Mouse (Mus musculus) heart, embryonic 12.5 days (tissue): ENCODE data around the gene Gm266. TPM values are rescaled to one million over a fixed set of nuclear protein-coding genes. Genes with fewer than 3 reads are reported as not detected.
A peak's percentile ranks its signal among the peaks of the same experiment; 100 is the strongest.

Experiments used
- ATAC-seq: fragments of 200-750 bp; cut with Nextera tagmentation; 2 replicates; pipeline ENCODE4 v1.8.0; 2017; ENCODE audit warnings: moderate TSS enrichment, moderate library complexity; ENCODE audit not compliant: insufficient number of reproducible peaks, low FRiP score
- H3K27ac ChIP-seq: fragments of 300-500 bp; sonication (generic); 2 replicates; pipeline ENCODE4 v1.5.1; 2016; ENCODE audit warnings: mild to moderate bottlenecking, moderate library complexity; ENCODE audit not compliant: poor library complexity, severe bottlenecking
- H3K27me3 ChIP-seq: fragments of 300-500 bp; sonication (generic); replicated peaks from 2 replicates; pipeline ENCODE4 v1.6.1; 2016; ENCODE audit warnings: mild to moderate bottlenecking, moderate library complexity
- H3K36me3 ChIP-seq: fragments of 300-500 bp; sonication (generic); 2 replicates; pipeline ENCODE4 v1.6.1; 2016; ENCODE audit warnings: mild to moderate bottlenecking, moderate library complexity
- H3K4me1 ChIP-seq: fragments of 300-500 bp; sonication (generic); replicated peaks from 2 replicates; pipeline ENCODE4 v1.6.1; 2016; ENCODE audit warnings: mild to moderate bottlenecking
- H3K4me2 ChIP-seq: fragments of 300-500 bp; sonication (generic); 2 replicates; pipeline ENCODE4 v1.6.1; 2016; ENCODE audit warnings: mild to moderate bottlenecking, moderate library complexity
- H3K4me3 ChIP-seq: fragments of 300-500 bp; sonication (generic); 2 replicates; pipeline ENCODE4 v1.5.1; 2016; ENCODE audit warnings: mild to moderate bottlenecking
- H3K9ac ChIP-seq: fragments of 300-500 bp; sonication (generic); 2 replicates; pipeline ENCODE4 v1.6.1; 2016; ENCODE audit warnings: mild to moderate bottlenecking, moderate library complexity
- H3K9me3 ChIP-seq: fragments of 300-500 bp; sonication (generic); replicated peaks from 2 replicates; pipeline ENCODE4 v1.6.1; 2016; ENCODE audit warnings: mild to moderate bottlenecking, moderate library complexity
- WGBS: fragments of 180-500 bp; shearing (Covaris S2); methylation state at CpG from one replicate; pipeline ENCODE4 v1.1.7; 2016; 5-methylcytosine and 5-hydroxymethylcytosine counted together
- polyA plus RNA-seq: library from polyadenylated mRNA; unstranded; fragments of >200 nt; fragmentation: Nextera tagmentation; extraction: Ambion mirVana; gene quantifications from 2 replicates; pipeline ENCODE4 v1.2.1, GENCODE M21; 2016

Gm266 gene
- polyA plus RNA-seq, 1 experiment from 2014 or later = 2.1 TPM

- H3K27ac ChIP-seq = no peak overlapping the region
- H3K4me1 ChIP-seq = peaks cover 57% of the 10 kb centered on the region
- ATAC-seq = no peak
- peaks cover 94% of the 10 kb centered on the region for H3K27me3 ChIP-seq
- H3K4me3 ChIP-seq = peak overlapping the region; percentile 49
- WGBS = 36% methylated on average over 10 of the region's 10 CpGs
- H3K9me3 ChIP-seq = 0 out of 2 replicates have a peak, but pooled peaks cover 4% of the 10 kb centered on the region
- no peak overlapping the region for H3K9ac ChIP-seq
- no peaks in the 10 kb centered on the region for H3K36me3 ChIP-seq
- peak overlapping the region; percentile 78 for H3K4me2 ChIP-seq
These were observed 41.4 kb downstream of the Gm266 start for GRCm38 (mm10) chr12:111443921-111444831.

- H3K36me3 ChIP-seq = no peaks in the 10 kb centered on the region
- peak; percentile 61 for ATAC-seq
- peaks cover 48% of the 10 kb centered on the region for H3K4me1 ChIP-seq
- peak overlapping the region; percentile 78 for H3K4me2 ChIP-seq
- peak overlapping the region; percentile 54 for H3K9ac ChIP-seq
- 16% methylated on average over 15 of the region's 15 CpGs for WGBS
- no peak overlapping the region for H3K27ac ChIP-seq
- H3K4me3 ChIP-seq = peak overlapping the region; percentile 49
- H3K27me3 ChIP-seq = peaks cover 92% of the 10 kb centered on the region
- 0 out of 2 replicates have a peak, but pooled peaks cover 4% of the 10 kb centered on the region for H3K9me3 ChIP-seq
These were observed 42.4 kb downstream of the Gm266 start for GRCm38 (mm10) chr12:111443011-111443870.

GRCm38 (mm10) chr12:111442309-111443010 is 43.2 kb downstream of the Gm266 start, which contains the start of gene Tnfaip2:
Gene Tnfaip2 (plus strand): TSS chr12:111442469.
- 0 out of 2 replicates have a peak, but pooled peaks cover 4% of the 10 kb centered on the region for H3K9me3 ChIP-seq
- ATAC-seq = peak; percentile 89
- WGBS = under 1% methylated on average over 48 of the region's 48 CpGs
- peak within 1 kb of the TSS; percentile 49 for H3K4me3 ChIP-seq
- no peaks in the 10 kb centered on the region for H3K36me3 ChIP-seq
- peak within 1 kb of the TSS; percentile 54 for H3K9ac ChIP-seq
- peaks cover 92% of the 10 kb centered on the region for H3K27me3 ChIP-seq
- H3K4me1 ChIP-seq = peaks cover 43% of the 10 kb centered on the region
- H3K27ac ChIP-seq = no peak within 1 kb of the TSS
- H3K4me2 ChIP-seq = peak within 1 kb of the TSS; percentile 78

GRCm38 (mm10) chr12:111441523-111441922 is 44.1 kb downstream of the Gm266 start:
- no peaks in the 10 kb centered on the region for H3K36me3 ChIP-seq
- no peak overlapping the region for H3K4me2 ChIP-seq
- 0 out of 2 replicates have a peak, but pooled peaks cover 4% of the 10 kb centered on the region for H3K9me3 ChIP-seq
- peaks cover 92% of the 10 kb centered on the region for H3K27me3 ChIP-seq
- no peak overlapping the region for H3K9ac ChIP-seq
- H3K4me3 ChIP-seq = no peak overlapping the region
- WGBS = 63% methylated on average over 3 of the region's 3 CpGs
- ATAC-seq = no peak
- peaks cover 46% of the 10 kb centered on the region for H3K4me1 ChIP-seq
- H3K27ac ChIP-seq = no peak overlapping the region

- Histone ChIP-seq H3K27ac (no peak overlapping the region), H3K9me3 (0 out of 2 replicates have a peak, but pooled peaks cover 4% of the 10 kb centered on the region), H3K4me3 (no peak overlapping the region), H3K27me3 (peaks cover 90% of the 10 kb centered on the region), H3K4me2 (no peak overlapping the region), H3K9ac (no peak overlapping the region), H3K4me1 (peaks cover 48% of the 10 kb centered on the region), H3K36me3 (no peaks in the 10 kb centered on the region)
- ATAC-seq = no peak
- WGBS = 88% methylated on average over 9 of the region's 9 CpGs
These were observed 44.8 kb downstream of the Gm266 start for GRCm38 (mm10) chr12:111440701-111441373.

- Histone ChIP-seq H3K36me3 (no peaks in the 10 kb centered on the region), H3K4me3 (no peak overlapping the region), H3K9ac (no peak overlapping the region), H3K9me3 (0 out of 2 replicates have a peak, but pooled peaks cover 4% of the 10 kb centered on the region), H3K27me3 (peaks cover 79% of the 10 kb centered on the region), H3K4me1 (peaks cover 54% of the 10 kb centered on the region), H3K27ac (no peak overlapping the region), H3K4me2 (no peak overlapping the region)
- no peak for ATAC-seq
- 80% methylated on average over 6 of the region's 6 CpGs for WGBS
These were observed 46.8 kb downstream of the Gm266 start for GRCm38 (mm10) chr12:111438850-111439249.

- 60% methylated on average over 5 of the region's 5 CpGs for WGBS
- H3K27me3 ChIP-seq = peaks cover 76% of the 10 kb centered on the region
- H3K36me3 ChIP-seq = no peaks in the 10 kb centered on the region
- peaks cover 54% of the 10 kb centered on the region for H3K4me1 ChIP-seq
- 0 out of 2 replicates have a peak, but pooled peaks cover 4% of the 10 kb centered on the region for H3K9me3 ChIP-seq
- no peak for ATAC-seq
- H3K4me2 ChIP-seq = no peak overlapping the region
- H3K4me3 ChIP-seq = no peak overlapping the region
- no peak overlapping the region for H3K27ac ChIP-seq
- no peak overlapping the region for H3K9ac ChIP-seq
These were observed 48.3 kb downstream of the Gm266 start for GRCm38 (mm10) chr12:111437222-111437900.

GRCm38 (mm10) chr12:111436640-111437039 is 49.0 kb downstream of the Gm266 start:
- ATAC-seq = no peak
- 55% methylated on average over 8 of the region's 8 CpGs for WGBS
- H3K36me3 ChIP-seq = no peaks in the 10 kb centered on the region
- H3K27me3 ChIP-seq = peaks cover 76% of the 10 kb centered on the region
- 0 out of 2 replicates have a peak, but pooled peaks cover 4% of the 10 kb centered on the region for H3K9me3 ChIP-seq
- no peak overlapping the region; the same call in 1 of the 2 replicates for H3K4me2 ChIP-seq
- no peak overlapping the region for H3K27ac ChIP-seq
- H3K9ac ChIP-seq = no peak overlapping the region
- H3K4me3 ChIP-seq = no peak overlapping the region
- H3K4me1 ChIP-seq = peaks cover 54% of the 10 kb centered on the region

GRCm38 (mm10) chr12:111436170-111436569 is 49.5 kb downstream of the Gm266 start:
- H3K4me3 ChIP-seq = no peak overlapping the region
- H3K9ac ChIP-seq = no peak overlapping the region
- H3K27ac ChIP-seq = no peak overlapping the region
- WGBS = 81% methylated on average over 3 of the region's 3 CpGs
- ATAC-seq = no peak
- H3K9me3 ChIP-seq = 0 out of 2 replicates have a peak, but pooled peaks cover 4% of the 10 kb centered on the region
- peaks cover 76% of the 10 kb centered on the region for H3K27me3 ChIP-seq
- H3K4me2 ChIP-seq = no peak overlapping the region
- H3K4me1 ChIP-seq = peaks cover 59% of the 10 kb centered on the region
- H3K36me3 ChIP-seq = no peaks in the 10 kb centered on the region
